ENCODE assay signal across 24 mouse cellular contexts in genomic region chr9:43537121-43537520, GRCm38 (mm10).
DNase-seq lines count a peak whose midpoint lies in the region; ATAC-seq and TF ChIP-seq lines count a peak whose summit lies in the region.
"Had no signal": no experiment of that assay in that cellular context is flagged by ENCODE, and none has a peak within 500 bp of the region (broad histone marks: within the 10 kb centered on the region; RNA-seq: fewer than 3 reads in every experiment).

No protein-coding gene starts in this region.

- no peak overlapping the region for H3K4me3 ChIP-seq in cortical plate, adult 2 months (ENCODE audit: insufficient read depth, low read length)
- H3K4me3 ChIP-seq in liver, embryonic 12.5 days, result no peak overlapping the region
- H3K4me3 ChIP-seq: embryonic facial prominence, embryonic 12.5 days; erythroblast, embryonic 14.5 days; gastrocnemius, adult 2 months; intestine, embryonic 15.5 days; stomach, embryonic 15.5 days had no signal

- peaks cover 5% of the 10 kb centered on the region; the same call in 1 of the 2 replicates for H3K4me1 ChIP-seq in cortical plate, adult 2 months (ENCODE audit: control insufficient read depth, insufficient read depth, low read length)
- no peaks in the 10 kb centered on the region for H3K4me1 ChIP-seq in liver, embryonic 12.5 days
- H3K4me1 ChIP-seq: embryonic facial prominence, embryonic 12.5 days; intestine, embryonic 15.5 days; stomach, embryonic 15.5 days had no signal

- no peaks in the 10 kb centered on the region for H3K36me3 ChIP-seq in liver, embryonic 12.5 days
- H3K36me3 ChIP-seq: embryonic facial prominence, embryonic 12.5 days; intestine, embryonic 15.5 days; stomach, embryonic 15.5 days had no signal

- WGBS in liver, embryonic 12.5 days (ENCODE audit: insufficient replicate concordance), result 78% methylated on average over 11 of the region's 11 CpGs

- peak; percentile 29 to 57 for DNase-seq in frontal cortex, postnatal 25 days (ENCODE audit: low spot score in 2 of 2)
- DNase-seq in layer of hippocampus, postnatal 36 days, result peak; percentile 66 to 68
- DNase-seq in right cerebral cortex, adult 2 months (ENCODE audit: low spot score in 2 of 2), result peak; percentile 80 to 81
- DNase-seq in thymus, postnatal 10 days (ENCODE audit: low spot score in 2 of 2), result no peak
- no peak for DNase-seq in spleen, postnatal 10 days (ENCODE audit: low spot score in 2 of 2)
- no peak for DNase-seq in heart, adult 8-10 months (ENCODE audit: low spot score)
- DNase-seq: B cell, adult 2 months; cerebellum, adult 2 months; gastrocnemius, adult 2 months; heart, adult 11 months; heart, postnatal 36 days; kidney, postnatal 36 days; lung, adult 2 months; lung, postnatal 36 days; thymus, postnatal 14 days had no signal

- peak overlapping the region; percentile 32; the same call in 1 of the 2 replicates for H3K27ac ChIP-seq in cortical plate, adult 2 months (ENCODE audit: insufficient read depth, low read length)
- H3K27ac ChIP-seq in liver, embryonic 12.5 days, result no peak overlapping the region
- H3K27ac ChIP-seq: embryonic facial prominence, embryonic 12.5 days; gastrocnemius, adult 2 months; hindbrain, embryonic 14.5 days; intestine, embryonic 15.5 days; stomach, embryonic 15.5 days had no signal

- no peak overlapping the region for H3K9ac ChIP-seq in liver, embryonic 12.5 days
- H3K9ac ChIP-seq: embryonic facial prominence, embryonic 12.5 days; hindbrain, embryonic 14.5 days; intestine, embryonic 15.5 days; stomach, embryonic 15.5 days had no signal

- no peaks in the 10 kb centered on the region for H3K27me3 ChIP-seq in liver, embryonic 12.5 days (replicated peaks)
- H3K27me3 ChIP-seq: embryonic facial prominence, embryonic 12.5 days; intestine, embryonic 15.5 days; stomach, embryonic 15.5 days had no signal

- ATAC-seq in liver, embryonic 12.5 days, result no peak
- ATAC-seq: forebrain, embryonic 14.5 days; intestine, embryonic 15.5 days had no signal

- no peak for TF ChIP-seq POLR2A in cortical plate, adult 2 months (IDR thresholded peaks at IDR 0.05; ENCODE audit: extremely low read depth, insufficient read depth, low read length)

- no peak overlapping the region for H3K4me2 ChIP-seq in liver, embryonic 12.5 days
- H3K4me2 ChIP-seq: embryonic facial prominence, embryonic 12.5 days; hindbrain, embryonic 14.5 days; intestine, embryonic 15.5 days; liver, embryonic 11.5 days; stomach, embryonic 15.5 days had no signal

- TF ChIP-seq CTCF in cortical plate, adult 2 months (IDR thresholded peaks at IDR 0.05; ENCODE audit: extremely low read depth, insufficient read depth, low read length), result no peak

- no peaks in the 10 kb centered on the region for H3K9me3 ChIP-seq in liver, embryonic 12.5 days (replicated peaks)
- H3K9me3 ChIP-seq: embryonic facial prominence, embryonic 12.5 days; intestine, embryonic 15.5 days; stomach, embryonic 15.5 days had no signal

Comparison
In these comparisons a context has a peak if more than half of its experiments do, and no peak if none do; other contexts are left out.
1. DNase-seq: peak in frontal cortex, postnatal 25 days (2 of 2), layer of hippocampus, postnatal 36 days (2 of 2) and right cerebral cortex, adult 2 months (2 of 2); none in thymus, postnatal 10 days (0 of 2), spleen, postnatal 10 days (0 of 2) and heart, adult 8-10 months (single experiment).